In the genomic region with DNA sequence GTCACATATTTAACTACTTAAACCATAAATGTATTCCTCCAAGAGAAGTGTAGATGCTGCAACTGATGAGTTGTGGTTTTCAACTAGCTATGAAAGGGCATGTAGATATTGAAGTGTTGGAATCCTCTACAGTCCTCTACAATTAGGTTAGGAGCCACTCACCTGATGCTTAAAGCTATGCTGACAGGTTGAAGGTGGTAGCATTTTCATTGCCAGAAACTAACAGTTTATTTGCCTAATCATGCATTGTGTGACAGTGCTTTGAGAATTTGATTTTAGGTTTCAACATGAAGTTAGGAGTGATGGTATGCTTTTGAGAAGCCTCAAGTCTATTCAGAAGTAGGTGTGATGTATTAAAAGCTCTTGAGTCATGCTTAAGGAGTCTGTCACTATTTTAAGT, we compare ENCODE assay signal across 8 mouse cellular contexts. TPM values are rescaled to one million over a fixed set of nuclear protein-coding genes. Genes with fewer than 3 reads are reported as not detected.
DNase-seq lines count a peak whose midpoint lies in the region; ATAC-seq and TF ChIP-seq lines count a peak whose summit lies in the region.

No protein-coding gene starts in this region.

- peak overlapping the region; percentile 75 for H3K4me3 ChIP-seq in gastrocnemius, adult 2 months
- peak overlapping the region; percentile 91 for H3K4me3 ChIP-seq in forebrain, embryonic 16.5 days (replicated peaks; ENCODE audit: low read length)
- peak overlapping the region; percentile 89 to 90 for H3K4me3 ChIP-seq in liver, embryonic 14.5 days (ENCODE audit: insufficient read depth in 1 of 2, low read depth in 2 of 2, low read length in 2 of 2)

- no peaks in the 10 kb centered on the region for H3K27me3 ChIP-seq in forebrain, embryonic 16.5 days (replicated peaks; ENCODE audit: control insufficient read depth, insufficient read depth, low read length)
- H3K27me3 ChIP-seq in liver, embryonic 14.5 days (ENCODE audit: control insufficient read depth, insufficient read depth, low read length): no peaks in the 10 kb centered on the region

- no peak for TF ChIP-seq CTCF in gastrocnemius, adult 2 months (IDR thresholded peaks at IDR 0.05)
- TF ChIP-seq CTCF in liver, embryonic 14.5 days (IDR thresholded peaks at IDR 0.05; ENCODE audit: low read depth): no peak

- no peak overlapping the region for H3K9ac ChIP-seq in forebrain, embryonic 16.5 days (replicated peaks; ENCODE audit: low read depth, low read length)
- H3K9ac ChIP-seq in liver, embryonic 14.5 days (replicated peaks): peak overlapping the region; percentile 92

- peak overlapping the region; percentile 86 for H3K4me2 ChIP-seq in forebrain, embryonic 16.5 days (ENCODE audit: low read length)
- peak overlapping the region; percentile 97 for H3K4me2 ChIP-seq in liver, embryonic 14.5 days (ENCODE audit: low read depth)

- DNase-seq in gastrocnemius, adult 2 months: no peak
- no peak for DNase-seq in gastrocnemius, adult 18-20 months (ENCODE audit: low spot score)
- DNase-seq in 3T3-L1 (ENCODE audit: low read depth, low spot score): peak; percentile 22
- no peak for DNase-seq in liver, embryonic 14.5 days (ENCODE audit: low read depth in 3 of 3, low spot score in 3 of 3)
- no peak for DNase-seq in cerebellum, adult 8-10 months
- no peak for DNase-seq in T-cell, adult 2 months (ENCODE audit: low spot score)
- DNase-seq in layer of hippocampus, postnatal 36 days: no peak

- no peak for ATAC-seq in forebrain, embryonic 16.5 days
- no peak for ATAC-seq in liver, embryonic 14.5 days (ENCODE audit: insufficient read depth)

- no peaks in the 10 kb centered on the region for H3K9me3 ChIP-seq in forebrain, embryonic 16.5 days (ENCODE audit: control insufficient read depth, low read length)
- peaks cover 19% of the 10 kb centered on the region for H3K9me3 ChIP-seq in liver, embryonic 14.5 days (ENCODE audit: control insufficient read depth, low read length)

- H3K27ac ChIP-seq in gastrocnemius, adult 2 months: peak overlapping the region; percentile 98; the same call in 1 of the 2 replicates
- no peak overlapping the region for H3K27ac ChIP-seq in forebrain, embryonic 16.5 days (ENCODE audit: low read length)
- H3K27ac ChIP-seq in liver, embryonic 14.5 days: peak overlapping the region; percentile 94

- intact Hi-C loops in gastrocnemius, adult 2 months (cut with DNase I): no loop called here

- TF ChIP-seq EP300 in liver, embryonic 14.5 days (IDR thresholded peaks at IDR 0.05; ENCODE audit: low read depth): no peak

- H3K36me3 ChIP-seq in forebrain, embryonic 16.5 days (ENCODE audit: control insufficient read depth, insufficient read depth): peaks cover 20% of the 10 kb centered on the region
- H3K36me3 ChIP-seq in liver, embryonic 14.5 days (replicated peaks; ENCODE audit: control insufficient read depth, insufficient read depth, low read depth): peaks cover 41% of the 10 kb centered on the region

- H3K4me1 ChIP-seq in forebrain, embryonic 16.5 days (replicated peaks; ENCODE audit: control insufficient read depth, insufficient read depth, low read length): peaks cover 13% of the 10 kb centered on the region
- peaks cover 11 to 15% of the 10 kb centered on the region in 2 experiments for H3K4me1 ChIP-seq in liver, embryonic 14.5 days (replicated peaks; ENCODE audit: control insufficient read depth in 2 of 2, insufficient read depth in 2 of 2, low read length in 1 of 2)

RNA-seq across cellular contexts. Expression of a gene that starts 2.2 kb away (rescaled TPM):
- 100 to 1,000 TPM; 205 to 209 TPM for total RNA-seq in gastrocnemius, adult 2 months (2021)
- total RNA-seq in gastrocnemius, adult 18-20 months (2021): 100 to 1,000 TPM; 185 to 242 TPM
- 3,622 and 3,688 TPM in 2 replicates for polyA plus RNA-seq in forebrain, embryonic 16.5 days (2015; fragmentation: Nextera tagmentation; extraction: Ambion mirVana)
- polyA plus RNA-seq in liver, embryonic 14.5 days (2012; rRNA removed): 1,485 and 1,780 TPM in 2 replicates
- 3,165 and 3,291 TPM in 2 replicates for polyA plus RNA-seq in liver, embryonic 14.5 days (2014; fragmentation: Nextera tagmentation; extraction: Ambion mirVana)
- 1,000 to 10,000 TPM; 1,662 to 1,810 TPM for total RNA-seq in layer of hippocampus, postnatal 36 days (2021)

RNA-seq across cellular contexts. Expression of a gene that starts 26.8 kb away (rescaled TPM):
- total RNA-seq in gastrocnemius, adult 2 months (2021): 10 to 100 TPM; 44.2 to 70.3 TPM
- 10 to 100 TPM; 61.3 to 63.7 TPM for total RNA-seq in gastrocnemius, adult 18-20 months (2021)
- polyA plus RNA-seq in forebrain, embryonic 16.5 days (2015; fragmentation: Nextera tagmentation; extraction: Ambion mirVana): 438 and 507 TPM in 2 replicates
- polyA plus RNA-seq in liver, embryonic 14.5 days (2012; rRNA removed): 35.2 and 44.2 TPM in 2 replicates
- polyA plus RNA-seq in liver, embryonic 14.5 days (2014; fragmentation: Nextera tagmentation; extraction: Ambion mirVana): 117 and 119 TPM in 2 replicates
- 10 to 100 TPM; 41.8 to 42.6 TPM for total RNA-seq in layer of hippocampus, postnatal 36 days (2021)

RNA-seq across cellular contexts. Expression of a gene that starts 28.6 kb away (rescaled TPM):
- 10 to 100 TPM; 45.4 to 52.0 TPM for total RNA-seq in gastrocnemius, adult 2 months (2021)
- total RNA-seq in gastrocnemius, adult 18-20 months (2021): 10 to 100 TPM; 49.3 to 51.1 TPM
- 36.7 and 40.4 TPM in 2 replicates for polyA plus RNA-seq in forebrain, embryonic 16.5 days (2015; fragmentation: Nextera tagmentation; extraction: Ambion mirVana)
- 7.3 and 9.4 TPM in 2 replicates for polyA plus RNA-seq in liver, embryonic 14.5 days (2012; rRNA removed)
- polyA plus RNA-seq in liver, embryonic 14.5 days (2014; fragmentation: Nextera tagmentation; extraction: Ambion mirVana): 3.9 and 4.1 TPM in 2 replicates
- 100 to 1,000 TPM; 152 to 170 TPM for total RNA-seq in layer of hippocampus, postnatal 36 days (2021)

RNA-seq across cellular contexts. Expression of a gene that starts 58.2 kb away (rescaled TPM):
- total RNA-seq in gastrocnemius, adult 2 months (2021): 10 to 100 TPM; 19.9 to 23.5 TPM
- total RNA-seq in gastrocnemius, adult 18-20 months (2021): 10 to 100 TPM; 19.0 to 21.1 TPM
- 14.4 and 16.7 TPM in 2 replicates for polyA plus RNA-seq in forebrain, embryonic 16.5 days (2015; fragmentation: Nextera tagmentation; extraction: Ambion mirVana)
- polyA plus RNA-seq in liver, embryonic 14.5 days (2012; rRNA removed): 4.1 and 6.2 TPM in 2 replicates
- polyA plus RNA-seq in liver, embryonic 14.5 days (2014; fragmentation: Nextera tagmentation; extraction: Ambion mirVana): 6.2 TPM in 2 replicates
- total RNA-seq in layer of hippocampus, postnatal 36 days (2021): 100 to 1,000 TPM; 255 to 257 TPM

Comparison
In these comparisons a context has a peak if more than half of its experiments do, and no peak if none do; other contexts are left out.
1. RNA of a gene that starts 2.2 kb away (total RNA-seq): 1,662 to 1,810 TPM in layer of hippocampus, postnatal 36 days; 185 to 242 TPM in gastrocnemius, adult 18-20 months and 205 to 209 TPM in gastrocnemius, adult 2 months; every median in the first group is over 4 times any median in the second.
2. Peak in every context shown above with its lines, with median percentiles within 50 percentile points of each other: H3K4me3 ChIP-seq.